Mouse (Mus musculus) T-helper 1 cell (primary cell): ENCODE data around the gene Gm6803.
"Not testable (repeated sequence)": the region's sequence is repeated elsewhere in the genome, so short reads cannot be mapped to it uniquely, and the experiment has no call there.

Experiments used
- in situ Hi-C: fragments of 300-600 bp; cut with MboI, MseI; formaldehyde crosslinking; loops from one replicate; pipeline ENCODE4 v1.15.1; 2025; ENCODE audit warnings: high pct_unique_total_duplicates

Gm6803 gene

GRCm38 (mm10) chr12:88018671-88019070, at the start of gene Gm6803:
TSS of gene Gm6803 (minus strand) at chr12:88018771.
- in situ Hi-C loops: loop anchor here (25.0 kb wide), 1 partner anchor 269 kb away; no protein-coding TSS in a partner anchor

- in situ Hi-C loops: not testable (repeated sequence)
These were observed 26.7 kb upstream of the Gm6803 start for GRCm38 (mm10) chr12:88045226-88045625.

GRCm38 (mm10) chr12:88039703-88040102, 21.1 kb upstream of the Gm6803 start:
- in situ Hi-C loops: not testable (repeated sequence)

GRCm38 (mm10) chr12:88039062-88039461, 20.5 kb upstream of the Gm6803 start:
- in situ Hi-C loops: not testable (repeated sequence)

- in situ Hi-C loops: not testable (repeated sequence)
These were observed 13.7 kb upstream of the Gm6803 start for GRCm38 (mm10) chr12:88032250-88032649.

- in situ Hi-C loops: not testable (repeated sequence)
These were observed 8.1 kb upstream of the Gm6803 start, which contains the start of gene Gm2056 for GRCm38 (mm10) chr12:88026704-88027103. TSS of gene Gm2056 (plus strand) at chr12:88027004.

- in situ Hi-C loops: loop anchor here (25.0 kb wide), 1 partner anchor 276 kb away; no protein-coding TSS in a partner anchor
These were observed 7.0 kb downstream of the Gm6803 start, which contains the start of gene Gm2075 for GRCm38 (mm10) chr12:88011548-88011947. TSS of gene Gm2075 (plus strand) at chr12:88011848.

- in situ Hi-C loops: loop anchor here (5.0 to 25.0 kb wide), 3 partner anchors 157 to 357 kb away; no protein-coding TSS in a partner anchor
These were observed 14.5 kb downstream of the Gm6803 start for GRCm38 (mm10) chr12:88004118-88004517.

GRCm38 (mm10) chr12:87984000-87984399, 34.6 kb downstream of the Gm6803 start:
- in situ Hi-C loops: not testable (repeated sequence)
